Mouse (Mus musculus): Measurements from ENCODE around the gene Ltbp2. TPM values are rescaled to one million over a fixed set of nuclear protein-coding genes. Genes with fewer than 3 reads are reported as not detected.

Ltbp2 gene
- polyA plus RNA-seq, 1 experiment from 2014 or later: 0.87 TPM

GRCm38 (mm10) chr12:84865431-84865830 is 10.9 kb downstream of the Ltbp2 start:
- Histone ChIP-seq H3K27me3 (replicated peaks; ENCODE audit: control insufficient read depth, insufficient read depth, low read length) (no peaks in the 10 kb centered on the region), H3K9ac (ENCODE audit: low read depth, low read length) (no peak overlapping the region), H3K4me2 (replicated peaks; ENCODE audit: low read depth) (no peak overlapping the region), H3K4me3 (ENCODE audit: low read depth, low read length) (no peak overlapping the region), H3K4me1 (replicated peaks; ENCODE audit: control insufficient read depth, insufficient read depth, low read length) (no peaks in the 10 kb centered on the region), H3K9me3 (ENCODE audit: control insufficient read depth) (no peaks in the 10 kb centered on the region), H3K27ac (ENCODE audit: low read depth, low read length) (no peak overlapping the region), H3K36me3 (ENCODE audit: control insufficient read depth, insufficient read depth) (no peaks in the 10 kb centered on the region)
- ATAC-seq: no peak
- TF ChIP-seq CTCF (IDR thresholded peaks at IDR 0.05; ENCODE audit: low read depth): no peak
- 72% methylated on average over 9 of the region's 9 CpGs for WGBS

- no peak for ATAC-seq
- Histone ChIP-seq H3K27ac (ENCODE audit: low read depth, low read length) (no peak overlapping the region), H3K36me3 (ENCODE audit: control insufficient read depth, insufficient read depth) (no peaks in the 10 kb centered on the region), H3K4me2 (replicated peaks; ENCODE audit: low read depth) (no peak overlapping the region), H3K9me3 (ENCODE audit: control insufficient read depth) (no peaks in the 10 kb centered on the region), H3K27me3 (replicated peaks; ENCODE audit: control insufficient read depth, insufficient read depth, low read length) (no peaks in the 10 kb centered on the region), H3K4me1 (replicated peaks; ENCODE audit: control insufficient read depth, insufficient read depth, low read length) (no peaks in the 10 kb centered on the region), H3K4me3 (ENCODE audit: low read depth, low read length) (no peak overlapping the region), H3K9ac (ENCODE audit: low read depth, low read length) (no peak overlapping the region)
- 34% methylated on average over 7 of the region's 7 CpGs for WGBS
- no peak for TF ChIP-seq CTCF (IDR thresholded peaks at IDR 0.05; ENCODE audit: low read depth)
Measured at GRCm38 (mm10) chr12:84864801-84865200, 11.5 kb downstream of the Ltbp2 start.

GRCm38 (mm10) chr12:84863196-84863595 is 13.1 kb downstream of the Ltbp2 start:
- Histone ChIP-seq H3K27me3 (replicated peaks; ENCODE audit: control insufficient read depth, insufficient read depth, low read length) (no peaks in the 10 kb centered on the region), H3K36me3 (ENCODE audit: control insufficient read depth, insufficient read depth) (no peaks in the 10 kb centered on the region), H3K4me3 (ENCODE audit: low read depth, low read length) (no peak overlapping the region), H3K4me1 (replicated peaks; ENCODE audit: control insufficient read depth, insufficient read depth, low read length) (no peaks in the 10 kb centered on the region), H3K9ac (ENCODE audit: low read depth, low read length) (no peak overlapping the region), H3K4me2 (replicated peaks; ENCODE audit: low read depth) (no peak overlapping the region), H3K27ac (ENCODE audit: low read depth, low read length) (no peak overlapping the region), H3K9me3 (ENCODE audit: control insufficient read depth) (no peaks in the 10 kb centered on the region)
- no peak for ATAC-seq
- WGBS: 84% methylated on average over 5 of the region's 5 CpGs
- TF ChIP-seq CTCF (IDR thresholded peaks at IDR 0.05; ENCODE audit: low read depth): no peak

- H3K4me1 ChIP-seq (replicated peaks; ENCODE audit: control insufficient read depth, insufficient read depth, low read length): no peaks in the 10 kb centered on the region
- H3K4me3 ChIP-seq (ENCODE audit: low read depth, low read length): no peak overlapping the region
- no peak overlapping the region for H3K27ac ChIP-seq (ENCODE audit: low read depth, low read length)
- no peaks in the 10 kb centered on the region for H3K27me3 ChIP-seq (replicated peaks; ENCODE audit: control insufficient read depth, insufficient read depth, low read length)
- no peak for ATAC-seq
- TF ChIP-seq CTCF (IDR thresholded peaks at IDR 0.05; ENCODE audit: low read depth): no peak
- no peak overlapping the region for H3K9ac ChIP-seq (ENCODE audit: low read depth, low read length)
- H3K9me3 ChIP-seq (ENCODE audit: control insufficient read depth): no peaks in the 10 kb centered on the region
- H3K36me3 ChIP-seq (ENCODE audit: control insufficient read depth, insufficient read depth): no peaks in the 10 kb centered on the region
- 68% methylated on average over 14 of the region's 14 CpGs for WGBS
- no peak overlapping the region for H3K4me2 ChIP-seq (replicated peaks; ENCODE audit: low read depth)
Measured at GRCm38 (mm10) chr12:84862136-84862910, 14.0 kb downstream of the Ltbp2 start.

GRCm38 (mm10) chr12:84858149-84859113 is 17.9 kb downstream of the Ltbp2 start:
- Histone ChIP-seq H3K4me2 (replicated peaks; ENCODE audit: low read depth) (no peak overlapping the region), H3K27ac (ENCODE audit: low read depth, low read length) (no peak overlapping the region), H3K27me3 (replicated peaks; ENCODE audit: control insufficient read depth, insufficient read depth, low read length) (no peaks in the 10 kb centered on the region), H3K9me3 (ENCODE audit: control insufficient read depth) (no peaks in the 10 kb centered on the region), H3K9ac (ENCODE audit: low read depth, low read length) (no peak overlapping the region), H3K4me3 (ENCODE audit: low read depth, low read length) (no peak overlapping the region), H3K4me1 (replicated peaks; ENCODE audit: control insufficient read depth, insufficient read depth, low read length) (no peaks in the 10 kb centered on the region), H3K36me3 (ENCODE audit: control insufficient read depth, insufficient read depth) (no peaks in the 10 kb centered on the region)
- TF ChIP-seq CTCF (IDR thresholded peaks at IDR 0.05; ENCODE audit: low read depth): no peak
- no peak for ATAC-seq
- WGBS: 50% methylated on average over 17 of the region's 17 CpGs

GRCm38 (mm10) chr12:84857706-84858105 is 18.6 kb downstream of the Ltbp2 start:
- 71% methylated on average over 4 of the region's 4 CpGs for WGBS
- no peaks in the 10 kb centered on the region for H3K27me3 ChIP-seq (replicated peaks; ENCODE audit: control insufficient read depth, insufficient read depth, low read length)
- no peaks in the 10 kb centered on the region for H3K36me3 ChIP-seq (ENCODE audit: control insufficient read depth, insufficient read depth)
- no peak for ATAC-seq
- H3K9me3 ChIP-seq (ENCODE audit: control insufficient read depth): no peaks in the 10 kb centered on the region
- H3K9ac ChIP-seq (ENCODE audit: low read depth, low read length): no peak overlapping the region
- no peak overlapping the region for H3K4me3 ChIP-seq (ENCODE audit: low read depth, low read length)
- H3K4me1 ChIP-seq (replicated peaks; ENCODE audit: control insufficient read depth, insufficient read depth, low read length): no peaks in the 10 kb centered on the region
- H3K27ac ChIP-seq (ENCODE audit: low read depth, low read length): no peak overlapping the region
- H3K4me2 ChIP-seq (replicated peaks; ENCODE audit: low read depth): no peak overlapping the region
- TF ChIP-seq CTCF (IDR thresholded peaks at IDR 0.05; ENCODE audit: low read depth): peak; percentile 49

Measured in intestine, postnatal 0 days (tissue).